Mouse (Mus musculus) E14TG2a.4 (cell line): ENCODE measurements around the gene Sdr42e1.

ENCODE experiments used
- CTCF ChIP-seq: conservative IDR thresholded peaks from 2 replicates; pipeline ENCODE4 v1.5.1; 2014; ENCODE audit warnings: low read length
- NANOG ChIP-seq: IDR thresholded peaks from 2 replicates; pipeline ENCODE4 v1.6.1; 2014; ENCODE audit warnings: borderline replicate concordance, low read length, mixed read lengths
- POU5F1 ChIP-seq: IDR thresholded peaks from 2 replicates; pipeline ENCODE4 v1.6.1; 2014; ENCODE audit warnings: low read length, borderline replicate concordance

- TF ChIP-seq CTCF, result no peak
- TF ChIP-seq NANOG, result no peak
- TF ChIP-seq POU5F1, result no peak
Observed at GRCm38 (mm10) chr8:117683925-117684472, 10.5 kb upstream of the Sdr42e1 start.
